Mouse (Mus musculus) ES-E14 (cell line): Measurements from ENCODE around the gene Nlrp6.

Experiments
- CHD2 ChIP-seq: IDR thresholded peaks from 2 replicates; pipeline ENCODE4 v1.6.1; 2014; ENCODE audit warnings: mild to moderate bottlenecking, low read depth, low read length, inconsistent platforms
- MAFK ChIP-seq: IDR thresholded peaks from 2 replicates; pipeline ENCODE4 v1.6.1; 2014; ENCODE audit warnings: mild to moderate bottlenecking, low read depth, low read length, inconsistent platforms; ENCODE audit not compliant: insufficient read depth
- ZNF384 ChIP-seq: IDR thresholded peaks from 2 replicates; pipeline ENCODE4 v1.6.1; 2012; ENCODE audit warnings: low read depth, low read length, inconsistent platforms

- TF ChIP-seq MAFK (no peak), CHD2 (no peak), ZNF384 (no peak)
Observed at GRCm38 (mm10) chr7:140938436-140938835, 17.7 kb downstream of the Nlrp6 start.
